Mouse (Mus musculus): ENCODE results near the gene Chtop.

DNA sequence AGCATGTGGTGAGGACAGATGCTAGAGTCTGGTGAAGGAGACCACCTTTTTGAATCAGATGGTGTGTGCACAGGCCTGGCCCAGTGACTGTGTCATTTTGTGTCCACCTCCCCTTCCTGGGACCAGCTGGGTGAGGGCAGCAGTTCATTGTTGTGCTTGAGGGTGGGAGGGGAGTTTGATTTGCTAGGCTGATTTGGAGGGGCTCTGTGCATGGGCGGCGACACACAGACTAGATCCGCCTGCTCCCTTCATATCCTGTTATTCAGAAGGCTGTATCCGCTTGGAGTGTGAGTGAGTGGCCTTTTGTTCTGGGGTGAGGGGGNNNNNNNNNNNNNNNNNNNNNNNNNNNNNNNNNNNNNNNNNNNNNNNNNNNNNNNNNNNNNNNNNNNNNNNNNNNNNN is 31.6 kb upstream of the Chtop start:
- TF ChIP-seq CTCF (IDR thresholded peaks at IDR 0.05; ENCODE audit: low read depth) = no peak
- TF ChIP-seq EP300 (IDR thresholded peaks at IDR 0.05; ENCODE audit: low read depth) = 0 out of 2 replicates have a peak, but pooled peaks have one; percentile 19
